Mouse (Mus musculus): ENCODE results near the gene Gm17509. TPM values are rescaled to one million over a fixed set of nuclear protein-coding genes. Genes with fewer than 3 reads are reported as not detected.

Gm17509 gene
- polyA plus RNA-seq (2015; fragmentation: Nextera tagmentation; extraction: Ambion mirVana) = 0.34 and 0.59 TPM in 2 replicates

DNA sequence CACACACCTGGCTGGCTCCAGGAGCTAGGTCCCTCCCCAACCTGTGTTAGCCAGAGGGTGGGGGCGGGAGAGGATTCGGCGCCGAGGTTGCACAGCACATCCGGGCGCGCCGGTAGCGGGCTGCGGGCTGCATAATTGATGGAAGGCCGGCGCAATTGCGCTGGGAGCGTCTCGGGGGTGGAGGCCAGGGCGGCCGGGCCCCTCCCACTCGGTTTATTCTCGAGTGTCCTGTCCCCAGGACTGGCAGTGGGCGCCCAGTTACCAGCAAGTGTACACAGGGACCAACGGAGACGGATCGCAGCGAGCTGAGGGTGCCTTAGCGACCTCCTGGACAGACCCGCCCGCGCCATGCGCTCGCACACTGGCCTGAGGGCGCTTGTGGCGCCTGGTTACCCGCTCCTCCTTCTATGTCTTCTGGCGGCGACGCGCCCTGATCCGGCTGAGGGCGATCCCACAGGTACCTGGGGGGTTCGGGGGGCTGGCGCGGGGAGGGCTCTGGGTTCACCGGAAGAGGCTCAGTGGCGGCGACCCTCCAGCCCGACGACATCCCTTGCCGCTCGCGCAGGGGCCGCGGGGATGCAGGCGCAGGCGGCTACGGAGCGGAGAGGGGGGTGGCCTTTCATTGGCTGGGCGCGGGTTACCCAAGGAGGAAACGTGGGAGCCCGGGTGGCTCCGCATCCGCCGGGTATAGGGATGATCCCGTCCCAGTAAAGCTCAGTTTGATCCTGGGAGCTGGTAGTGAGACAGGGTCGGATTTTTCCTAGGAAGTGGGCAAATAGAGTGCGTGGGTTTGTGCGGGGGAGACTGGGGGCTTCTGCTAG lies at the start of gene Gm17509:
Gene Gm17509, minus strand, starts transcription at position 575 of the 821 bp plus-strand sequence.
- H3K9ac ChIP-seq (replicated peaks) = peak within 1 kb of the TSS; percentile 92
- H3K27ac ChIP-seq (replicated peaks) = peak within 1 kb of the TSS; percentile 56
- peak within 1 kb of the TSS; percentile 92 for H3K4me3 ChIP-seq
- H3K9me3 ChIP-seq = no peaks in the 10 kb centered on the region
- peaks cover 15% of the 10 kb centered on the region for H3K4me1 ChIP-seq
- H3K36me3 ChIP-seq = no peaks in the 10 kb centered on the region
- peak; percentile 94 for ATAC-seq (replicated peaks)
- 0% methylated on average over 67 of the region's 67 CpGs for WGBS
- H3K27me3 ChIP-seq = no peaks in the 10 kb centered on the region
- peak within 1 kb of the TSS; percentile 82 for H3K4me2 ChIP-seq (replicated peaks)

- no peak overlapping the region for H3K4me3 ChIP-seq
- H3K27ac ChIP-seq (replicated peaks) = no peak overlapping the region
- no peaks in the 10 kb centered on the region for H3K4me1 ChIP-seq
- H3K9ac ChIP-seq (replicated peaks) = no peak overlapping the region
- no peak overlapping the region for H3K4me2 ChIP-seq (replicated peaks)
- no peaks in the 10 kb centered on the region for H3K36me3 ChIP-seq
- ATAC-seq (replicated peaks) = no peak
- 95% methylated on average over 14 of the region's 14 CpGs for WGBS
- no peaks in the 10 kb centered on the region for H3K9me3 ChIP-seq
- H3K27me3 ChIP-seq = no peaks in the 10 kb centered on the region
These were observed 47.1 kb upstream of the Gm17509 start for GRCm38 (mm10) chr13:117267963-117268362.

DNA sequence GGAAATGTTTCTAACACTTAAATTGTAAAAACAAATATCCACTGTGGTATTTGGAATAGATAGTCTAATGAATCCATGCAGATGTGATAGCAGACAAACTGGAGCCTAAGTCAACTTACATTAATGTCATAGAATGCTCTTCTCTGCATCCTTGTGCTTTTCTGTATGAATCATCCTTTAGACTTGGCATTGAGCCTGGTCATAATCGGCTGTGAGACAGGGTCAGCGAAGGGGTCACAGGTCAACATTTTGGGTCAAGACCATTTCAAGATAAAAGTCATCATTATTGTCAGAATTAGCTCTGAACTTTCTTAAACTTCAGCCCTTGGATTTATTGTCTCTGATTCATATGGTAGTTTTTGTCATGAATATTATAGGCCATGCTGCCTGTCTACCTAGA lies 45.3 kb upstream of the Gm17509 start:
- ATAC-seq (replicated peaks) = no peak
- no peak overlapping the region for H3K4me2 ChIP-seq (replicated peaks)

DNA sequence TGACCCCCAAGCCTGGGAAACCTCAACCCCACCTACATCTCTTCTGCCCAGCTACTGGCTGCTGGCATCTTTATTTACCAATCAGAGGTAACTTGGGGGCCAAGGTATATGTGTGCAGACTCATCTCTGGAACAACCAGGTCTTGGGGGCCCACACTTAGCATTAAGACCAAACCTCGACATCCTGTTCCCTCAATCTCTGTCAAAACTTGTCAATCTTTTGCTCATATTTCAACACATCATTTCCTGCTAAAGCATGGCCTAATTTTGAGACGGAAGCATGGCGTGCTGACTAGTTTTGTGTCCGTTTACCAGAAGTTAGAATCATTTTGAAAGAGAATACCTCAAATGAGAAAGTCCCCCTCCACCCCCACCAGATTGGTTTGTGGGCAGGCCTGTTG lies 39.8 kb upstream of the Gm17509 start:
- H3K9me3 ChIP-seq = no peaks in the 10 kb centered on the region
- 94% methylated on average over 4 of the region's 4 CpGs for WGBS
- no peak overlapping the region for H3K27ac ChIP-seq (replicated peaks)
- H3K27me3 ChIP-seq = no peaks in the 10 kb centered on the region
- H3K36me3 ChIP-seq = no peaks in the 10 kb centered on the region
- no peak for ATAC-seq (replicated peaks)
- no peaks in the 10 kb centered on the region for H3K4me1 ChIP-seq
- H3K4me2 ChIP-seq (replicated peaks) = no peak overlapping the region
- no peak overlapping the region for H3K9ac ChIP-seq (replicated peaks)
- H3K4me3 ChIP-seq = no peak overlapping the region

More for the DNA sequence above, 45.3 kb upstream of the Gm17509 start:
- H3K4me1 ChIP-seq = no peaks in the 10 kb centered on the region
- H3K36me3 ChIP-seq = no peaks in the 10 kb centered on the region
- WGBS = 90% methylated on average over 2 of the region's 2 CpGs
- no peaks in the 10 kb centered on the region for H3K9me3 ChIP-seq
- no peak overlapping the region for H3K27ac ChIP-seq (replicated peaks)
- H3K27me3 ChIP-seq = no peaks in the 10 kb centered on the region
- no peak overlapping the region for H3K4me3 ChIP-seq
- H3K9ac ChIP-seq (replicated peaks) = no peak overlapping the region

GRCm38 (mm10) chr13:117242621-117243020 lies 21.7 kb upstream of the Gm17509 start:
- H3K4me2 ChIP-seq (replicated peaks) = no peak overlapping the region
- 89% methylated on average over 5 of the region's 5 CpGs for WGBS
- no peaks in the 10 kb centered on the region for H3K9me3 ChIP-seq
- H3K9ac ChIP-seq (replicated peaks) = no peak overlapping the region
- no peak overlapping the region for H3K4me3 ChIP-seq
- no peaks in the 10 kb centered on the region for H3K36me3 ChIP-seq
- no peaks in the 10 kb centered on the region for H3K27me3 ChIP-seq
- H3K27ac ChIP-seq (replicated peaks) = no peak overlapping the region
- no peaks in the 10 kb centered on the region for H3K4me1 ChIP-seq
- ATAC-seq (replicated peaks) = no peak

DNA sequence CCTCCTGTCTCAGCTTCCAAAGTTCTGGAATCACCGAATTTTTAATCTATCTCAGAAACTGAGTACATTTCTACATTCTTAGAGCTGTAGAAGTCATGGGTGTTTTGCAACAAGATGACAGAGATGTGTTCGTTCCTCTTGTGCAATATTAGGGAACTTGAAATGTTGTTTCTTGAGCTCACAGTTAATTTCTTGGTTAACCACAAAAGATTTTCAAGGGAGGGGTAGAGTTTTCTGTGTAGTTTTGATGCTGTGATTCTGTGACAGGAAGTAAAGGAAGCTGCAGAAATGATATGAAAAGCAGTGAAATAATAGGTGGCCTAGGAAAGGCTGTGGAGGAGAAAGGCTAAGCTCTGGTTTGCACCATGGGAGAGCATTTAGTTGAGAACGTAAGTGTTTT lies 21.2 kb upstream of the Gm17509 start:
- no peak for ATAC-seq (replicated peaks)

DNA sequence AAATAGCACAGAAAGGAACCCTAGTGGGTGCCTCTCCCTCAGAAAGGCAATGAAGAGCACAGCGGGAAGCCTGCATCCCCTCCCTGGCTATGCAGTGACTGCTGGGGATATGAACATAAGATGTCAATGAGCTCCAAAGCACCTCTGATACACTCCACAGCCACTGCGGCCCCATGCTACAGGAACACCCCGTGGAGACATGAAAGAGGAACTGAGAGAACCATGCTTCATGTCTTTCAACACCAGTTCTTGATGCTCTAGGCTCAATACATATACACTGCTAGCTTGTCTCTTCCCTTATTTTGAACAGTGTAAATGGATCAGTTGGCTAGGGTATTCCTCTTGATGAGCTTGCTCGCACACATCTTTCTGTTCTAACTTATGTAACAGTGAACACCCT lies 16.2 kb upstream of the Gm17509 start:
- Histone ChIP-seq H3K36me3 (no peaks in the 10 kb centered on the region), H3K27me3 (no peaks in the 10 kb centered on the region), H3K27ac (replicated peaks) (no peak overlapping the region), H3K4me3 (no peak overlapping the region), H3K9ac (replicated peaks) (no peak overlapping the region), H3K9me3 (no peaks in the 10 kb centered on the region), H3K4me1 (peaks cover 9% of the 10 kb centered on the region; the same call in 1 of the 2 replicates), H3K4me2 (replicated peaks) (no peak overlapping the region)
- WGBS = 92% methylated on average over 4 of the region's 4 CpGs
- ATAC-seq (replicated peaks) = 0 out of 2 replicates have a peak, but pooled peaks have one; percentile 6

More for the DNA sequence above, 21.2 kb upstream of the Gm17509 start:
- no peaks in the 10 kb centered on the region for H3K4me1 ChIP-seq
- no peaks in the 10 kb centered on the region for H3K27me3 ChIP-seq
- no peak overlapping the region for H3K9ac ChIP-seq (replicated peaks)
- no peak overlapping the region for H3K4me3 ChIP-seq
- 91% methylated on average over 3 of the region's 3 CpGs for WGBS
- H3K9me3 ChIP-seq = no peaks in the 10 kb centered on the region
- no peak overlapping the region for H3K4me2 ChIP-seq (replicated peaks)
- no peaks in the 10 kb centered on the region for H3K36me3 ChIP-seq
- H3K27ac ChIP-seq (replicated peaks) = no peak overlapping the region

GRCm38 (mm10) chr13:117235530-117236212 lies 14.8 kb upstream of the Gm17509 start:
- H3K9ac ChIP-seq (replicated peaks) = no peak overlapping the region
- peak; percentile 78 for ATAC-seq (replicated peaks)

DNA sequence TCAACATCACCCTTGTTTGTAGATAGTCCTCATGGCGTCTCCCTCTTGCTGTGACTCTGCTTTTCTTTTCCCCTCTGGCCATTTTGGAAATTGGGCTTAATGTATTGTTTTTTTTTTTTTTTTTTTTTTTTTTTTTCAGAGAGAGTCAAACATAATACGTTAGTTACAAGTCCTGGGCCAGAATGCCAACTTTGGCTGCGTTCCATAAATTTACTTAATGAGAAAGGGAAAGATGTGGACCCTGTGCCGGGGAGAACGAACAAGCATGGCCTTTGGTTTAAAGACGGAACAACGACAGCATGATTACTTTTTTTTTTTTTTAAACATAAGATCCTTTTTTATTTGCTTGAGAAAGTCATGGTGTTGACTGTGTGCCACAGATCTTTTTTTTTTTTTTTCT lies 13.6 kb upstream of the Gm17509 start:
- Histone ChIP-seq H3K27me3 (no peaks in the 10 kb centered on the region), H3K4me1 (peaks cover 9% of the 10 kb centered on the region; the same call in 1 of the 2 replicates), H3K36me3 (no peaks in the 10 kb centered on the region), H3K9me3 (no peaks in the 10 kb centered on the region), H3K9ac (replicated peaks) (no peak overlapping the region), H3K4me3 (no peak overlapping the region), H3K4me2 (replicated peaks) (no peak overlapping the region), H3K27ac (replicated peaks) (no peak overlapping the region)
- ATAC-seq (replicated peaks) = 0 out of 2 replicates have a peak, but pooled peaks have one; percentile 26
- 29% methylated on average over 7 of the region's 7 CpGs for WGBS

More at GRCm38 (mm10) chr13:117235530-117236212, 14.8 kb upstream of the Gm17509 start:
- Histone ChIP-seq H3K27me3 (no peaks in the 10 kb centered on the region), H3K4me1 (peaks cover 9% of the 10 kb centered on the region; the same call in 1 of the 2 replicates), H3K36me3 (no peaks in the 10 kb centered on the region), H3K9me3 (no peaks in the 10 kb centered on the region), H3K27ac (replicated peaks) (no peak overlapping the region), H3K4me3 (no peak overlapping the region), H3K4me2 (replicated peaks) (no peak overlapping the region)
- 51% methylated on average over 11 of the region's 11 CpGs for WGBS

DNA sequence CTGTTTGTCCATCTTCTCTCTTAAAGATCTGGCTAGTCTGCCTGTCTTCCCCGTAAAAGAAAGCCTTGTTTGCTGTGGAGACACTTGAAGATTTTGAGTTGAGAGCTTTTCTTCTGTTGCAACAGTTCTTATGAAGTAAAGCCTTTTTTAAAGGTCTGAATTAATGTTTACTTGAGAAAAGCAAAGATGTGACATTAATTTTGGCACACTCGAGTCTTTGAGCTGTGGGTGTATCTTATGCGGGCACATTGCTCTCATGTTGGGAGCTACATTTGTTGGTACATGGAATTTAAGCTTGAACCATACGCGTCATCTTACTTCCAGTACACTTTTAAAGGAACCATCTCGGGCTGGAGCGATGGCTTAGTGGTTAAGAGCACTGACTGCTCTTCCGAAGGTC lies 12.9 kb upstream of the Gm17509 start:
- Histone ChIP-seq H3K9ac (replicated peaks) (no peak overlapping the region), H3K4me3 (no peak overlapping the region), H3K9me3 (no peaks in the 10 kb centered on the region), H3K27ac (replicated peaks) (no peak overlapping the region), H3K4me1 (peaks cover 9% of the 10 kb centered on the region; the same call in 1 of the 2 replicates), H3K36me3 (no peaks in the 10 kb centered on the region), H3K27me3 (no peaks in the 10 kb centered on the region), H3K4me2 (replicated peaks) (no peak overlapping the region)
- ATAC-seq (replicated peaks) = no peak
- WGBS = 92% methylated on average over 8 of the region's 8 CpGs

- H3K4me2 ChIP-seq (replicated peaks) = no peak overlapping the region
- no peak overlapping the region for H3K27ac ChIP-seq (replicated peaks)
- no peak overlapping the region for H3K9ac ChIP-seq (replicated peaks)
- H3K27me3 ChIP-seq = no peaks in the 10 kb centered on the region
- H3K4me1 ChIP-seq = peaks cover 3% of the 10 kb centered on the region; the same call in 1 of the 2 replicates
- H3K9me3 ChIP-seq = no peaks in the 10 kb centered on the region
- no peak overlapping the region for H3K4me3 ChIP-seq
- 71% methylated on average over 6 of the region's 6 CpGs for WGBS
- ATAC-seq (replicated peaks) = no peak
- no peaks in the 10 kb centered on the region for H3K36me3 ChIP-seq
These were observed 9.7 kb upstream of the Gm17509 start for GRCm38 (mm10) chr13:117230371-117231110.

DNA sequence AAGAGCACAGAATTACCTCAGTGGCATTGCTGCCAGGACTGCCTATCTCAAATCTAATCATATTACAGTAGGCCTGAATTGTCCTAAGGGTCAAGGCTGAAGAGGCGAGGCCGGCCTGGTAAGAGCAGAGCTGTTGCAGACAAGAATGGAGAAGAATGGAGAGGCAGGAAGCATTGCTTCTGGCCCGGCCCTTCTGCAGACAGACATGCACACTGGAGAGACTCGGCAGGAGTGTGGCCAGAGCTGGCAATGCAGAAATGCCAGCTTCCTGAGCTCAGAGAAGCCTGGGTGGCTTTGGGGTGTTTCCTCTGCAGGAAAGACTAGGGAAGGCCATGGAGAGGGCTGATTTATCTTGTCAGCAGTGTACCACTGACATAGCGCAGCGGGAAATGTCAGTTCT lies 4.7 kb upstream of the Gm17509 start:
- H3K9me3 ChIP-seq = no peaks in the 10 kb centered on the region
- no peak for ATAC-seq (replicated peaks)
- H3K9ac ChIP-seq (replicated peaks) = no peak overlapping the region
- no peak overlapping the region for H3K4me2 ChIP-seq (replicated peaks)
- H3K27me3 ChIP-seq = no peaks in the 10 kb centered on the region
- 84% methylated on average over 6 of the region's 6 CpGs for WGBS
- 0 out of 2 replicates have a peak, but pooled peaks cover 6% of the 10 kb centered on the region for H3K4me1 ChIP-seq
- H3K27ac ChIP-seq (replicated peaks) = no peak overlapping the region
- H3K4me3 ChIP-seq = no peak overlapping the region
- no peaks in the 10 kb centered on the region for H3K36me3 ChIP-seq

Measured in forebrain, embryonic 15.5 days (tissue).